Mouse (Mus musculus): ENCODE measurements around the gene Phf7. TPM values are rescaled to one million over a fixed set of nuclear protein-coding genes. Genes with fewer than 3 reads are reported as not detected.

The Phf7 gene
- 9.5 and 10.5 TPM in 2 replicates for polyA plus RNA-seq (2012; rRNA removed)
- polyA plus RNA-seq (2014; fragmentation: Nextera tagmentation; extraction: Ambion mirVana), result 11.8 and 12.3 TPM in 2 replicates

GRCm38 (mm10) chr14:31251084-31251604, at the start of gene Phf7, which contains the start of gene Bap1:
Gene Phf7, minus strand, starts transcription at chr14:31251317.
Gene Bap1, plus strand, starts transcription at chr14:31251450.
- H3K4me2 ChIP-seq (replicated peaks; ENCODE audit: low read depth, low read length, severe bottlenecking), result peak within 1 kb of the TSS; percentile 76
- H3K36me3 ChIP-seq (ENCODE audit: control insufficient read depth, insufficient read depth, low read length), result peaks cover 34% of the 10 kb centered on the region
- peak within 1 kb of the TSS; percentile 97 for H3K4me3 ChIP-seq (replicated peaks; ENCODE audit: low read length)
- no peaks in the 10 kb centered on the region for H3K27me3 ChIP-seq (ENCODE audit: control insufficient read depth, insufficient read depth, low read length)
- H3K27ac ChIP-seq (replicated peaks; ENCODE audit: low read depth, low read length), result peak within 1 kb of the TSS; percentile 93
- ATAC-seq (ENCODE audit: low FRiP score, low read depth), result peak; percentile 91
- peak within 1 kb of the TSS; percentile 99 for H3K9ac ChIP-seq (ENCODE audit: low read depth, low read length, severe bottlenecking)
- H3K4me1 ChIP-seq (ENCODE audit: control insufficient read depth, insufficient read depth, low read length), result peaks cover 5% of the 10 kb centered on the region
- peak; percentile 95 for DNase-seq (ENCODE audit: low spot score)
- no peaks in the 10 kb centered on the region for H3K9me3 ChIP-seq (ENCODE audit: control insufficient read depth, low read length)
- under 1% methylated on average over 48 of the region's 75 CpGs for WGBS
- peak; percentile 59; the same call in 1 of the 2 replicates for TF ChIP-seq POLR2A (IDR thresholded peaks at IDR 0.05; ENCODE audit: borderline replicate concordance, extremely low read depth, insufficient read depth, insufficient read length)

GRCm38 (mm10) chr14:31285728-31286127, 34.6 kb upstream of the Phf7 start:
- no peak for TF ChIP-seq POLR2A (IDR thresholded peaks at IDR 0.05; ENCODE audit: borderline replicate concordance, extremely low read depth, insufficient read depth, insufficient read length)
- Histone ChIP-seq H3K4me1 (ENCODE audit: control insufficient read depth, insufficient read depth, low read length) (no peaks in the 10 kb centered on the region), H3K4me3 (replicated peaks; ENCODE audit: low read length) (no peak overlapping the region), H3K36me3 (ENCODE audit: control insufficient read depth, insufficient read depth, low read length) (no peaks in the 10 kb centered on the region), H3K27me3 (ENCODE audit: control insufficient read depth, insufficient read depth, low read length) (no peaks in the 10 kb centered on the region), H3K9ac (ENCODE audit: low read depth, low read length, severe bottlenecking) (no peak overlapping the region), H3K4me2 (replicated peaks; ENCODE audit: low read depth, low read length, severe bottlenecking) (no peak overlapping the region), H3K9me3 (ENCODE audit: control insufficient read depth, low read length) (no peaks in the 10 kb centered on the region), H3K27ac (replicated peaks; ENCODE audit: low read depth, low read length) (no peak overlapping the region)
- DNase-seq (ENCODE audit: low spot score), result no peak
- ATAC-seq (ENCODE audit: low FRiP score, low read depth), result no peak
- 74% methylated on average over 8 of the region's 8 CpGs for WGBS

GRCm38 (mm10) chr14:31272164-31272563, 21.0 kb upstream of the Phf7 start:
- H3K4me3 ChIP-seq (replicated peaks; ENCODE audit: low read length), result no peak overlapping the region
- H3K4me2 ChIP-seq (replicated peaks; ENCODE audit: low read depth, low read length, severe bottlenecking), result no peak overlapping the region
- no peak for TF ChIP-seq POLR2A (IDR thresholded peaks at IDR 0.05; ENCODE audit: borderline replicate concordance, extremely low read depth, insufficient read depth, insufficient read length)
- DNase-seq (ENCODE audit: low spot score) (peak; percentile 77), ATAC-seq (ENCODE audit: low FRiP score, low read depth) (peak; percentile 38; the same call in 1 of the 2 replicates)
- no peak overlapping the region for H3K9ac ChIP-seq (ENCODE audit: low read depth, low read length, severe bottlenecking)
- H3K36me3 ChIP-seq (ENCODE audit: control insufficient read depth, insufficient read depth, low read length), result 0 out of 2 replicates have a peak, but pooled peaks cover 4% of the 10 kb centered on the region
- no peaks in the 10 kb centered on the region for H3K9me3 ChIP-seq (ENCODE audit: control insufficient read depth, low read length)
- WGBS, result 22% methylated on average over 7 of the region's 7 CpGs
- peaks cover 11% of the 10 kb centered on the region; the same call in 1 of the 2 replicates for H3K4me1 ChIP-seq (ENCODE audit: control insufficient read depth, insufficient read depth, low read length)
- H3K27ac ChIP-seq (replicated peaks; ENCODE audit: low read depth, low read length), result no peak overlapping the region
- no peaks in the 10 kb centered on the region for H3K27me3 ChIP-seq (ENCODE audit: control insufficient read depth, insufficient read depth, low read length)

DNA sequence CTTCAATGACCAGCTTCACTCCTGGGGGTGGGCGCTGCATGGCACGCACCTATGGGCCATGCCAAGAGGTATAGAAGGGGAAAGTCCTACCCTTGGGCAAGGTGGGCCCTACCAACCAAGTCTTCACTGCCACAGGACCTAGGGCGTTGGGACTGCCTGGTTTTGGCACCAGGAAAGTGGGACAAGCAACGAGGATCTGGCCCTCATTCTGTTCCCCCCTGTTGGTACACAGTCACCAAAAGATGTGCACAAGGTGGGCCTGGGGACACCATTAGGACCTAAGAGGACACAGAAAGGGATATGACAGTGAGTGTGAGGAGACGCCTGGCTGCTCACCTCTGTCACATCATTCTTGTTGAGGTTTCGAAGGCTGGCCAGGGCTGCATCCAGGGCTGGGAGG, 20.0 kb upstream of the Phf7 start:
- no peaks in the 10 kb centered on the region for H3K9me3 ChIP-seq (ENCODE audit: control insufficient read depth, low read length)
- H3K4me1 ChIP-seq (ENCODE audit: control insufficient read depth, insufficient read depth, low read length), result peaks cover 11% of the 10 kb centered on the region; the same call in 1 of the 2 replicates
- WGBS, result 91% methylated on average over 6 of the region's 6 CpGs
- H3K4me3 ChIP-seq (replicated peaks; ENCODE audit: low read length), result no peak overlapping the region
- 0 out of 2 replicates have a peak, but pooled peaks cover 4% of the 10 kb centered on the region for H3K36me3 ChIP-seq (ENCODE audit: control insufficient read depth, insufficient read depth, low read length)
- no peak overlapping the region for H3K27ac ChIP-seq (replicated peaks; ENCODE audit: low read depth, low read length)
- ATAC-seq (ENCODE audit: low FRiP score, low read depth) (no peak), DNase-seq (ENCODE audit: low spot score) (no peak)
- no peak overlapping the region for H3K9ac ChIP-seq (ENCODE audit: low read depth, low read length, severe bottlenecking)
- no peak overlapping the region for H3K4me2 ChIP-seq (replicated peaks; ENCODE audit: low read depth, low read length, severe bottlenecking)
- TF ChIP-seq POLR2A (IDR thresholded peaks at IDR 0.05; ENCODE audit: borderline replicate concordance, extremely low read depth, insufficient read depth, insufficient read length), result no peak
- no peaks in the 10 kb centered on the region for H3K27me3 ChIP-seq (ENCODE audit: control insufficient read depth, insufficient read depth, low read length)

GRCm38 (mm10) chr14:31269456-31270100, 18.5 kb upstream of the Phf7 start:
- peak; percentile 93 for DNase-seq (ENCODE audit: low spot score)
- Histone ChIP-seq H3K27ac (replicated peaks; ENCODE audit: low read depth, low read length) (peak overlapping the region; percentile 62), H3K36me3 (ENCODE audit: control insufficient read depth, insufficient read depth, low read length) (0 out of 2 replicates have a peak, but pooled peaks cover 4% of the 10 kb centered on the region), H3K4me1 (ENCODE audit: control insufficient read depth, insufficient read depth, low read length) (peaks cover 15% of the 10 kb centered on the region; the same call in 1 of the 2 replicates), H3K27me3 (ENCODE audit: control insufficient read depth, insufficient read depth, low read length) (no peaks in the 10 kb centered on the region), H3K9ac (ENCODE audit: low read depth, low read length, severe bottlenecking) (peak overlapping the region; percentile 58), H3K4me2 (replicated peaks; ENCODE audit: low read depth, low read length, severe bottlenecking) (peak overlapping the region; percentile 53), H3K4me3 (replicated peaks; ENCODE audit: low read length) (peak overlapping the region; percentile 31), H3K9me3 (ENCODE audit: control insufficient read depth, low read length) (no peaks in the 10 kb centered on the region)
- TF ChIP-seq POLR2A (IDR thresholded peaks at IDR 0.05; ENCODE audit: borderline replicate concordance, extremely low read depth, insufficient read depth, insufficient read length), result no peak
- peak; percentile 92 for ATAC-seq (ENCODE audit: low FRiP score, low read depth)
- 17% methylated on average over 19 of the region's 28 CpGs for WGBS
